Mouse (Mus musculus): Measurements from ENCODE around the gene Uqcc1. TPM values are rescaled to one million over a fixed set of nuclear protein-coding genes. Genes with fewer than 3 reads are reported as not detected.
"Not testable (repeated sequence)": the region's sequence is repeated elsewhere in the genome, so short reads cannot be mapped to it uniquely, and the experiment has no call there.

Gene Uqcc1
- total RNA-seq, 2 experiments from 2014 or later: 186 to 221 TPM

DNA sequence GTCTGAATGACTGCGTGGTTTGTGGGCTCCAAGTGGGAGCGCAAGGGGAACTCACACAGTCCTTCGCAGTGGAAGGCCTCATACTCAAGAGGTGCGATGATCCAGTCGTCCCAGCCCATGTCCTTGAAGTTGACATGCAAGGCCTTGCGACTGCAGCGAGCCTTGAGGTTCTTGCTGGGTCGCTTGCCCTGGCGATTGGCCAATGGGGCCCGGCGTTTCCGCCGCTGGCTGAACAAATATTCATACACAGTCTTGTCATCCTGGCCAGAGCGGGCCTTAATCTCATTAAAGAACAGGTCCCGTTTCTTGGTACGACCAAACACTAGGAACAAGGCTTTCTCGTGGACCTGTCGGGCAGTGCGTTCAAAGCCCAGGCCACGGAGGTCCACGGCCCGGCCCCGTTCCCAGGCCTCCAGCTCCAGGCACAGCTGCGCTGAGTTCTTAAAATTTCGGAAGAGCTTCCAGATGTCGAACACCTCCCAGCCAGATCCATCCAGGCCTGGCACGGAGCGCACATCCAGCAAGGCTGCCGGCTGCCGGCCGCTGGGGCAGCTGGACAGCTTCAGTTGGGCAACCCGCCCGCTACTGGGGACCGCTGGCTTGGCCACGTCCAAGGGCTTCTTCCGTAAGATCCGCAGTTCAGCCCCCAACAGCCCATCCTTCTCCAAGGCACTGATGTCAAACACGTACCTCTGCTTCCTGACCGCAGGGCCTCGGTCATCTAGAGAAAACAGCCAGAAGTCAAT is 11.8 kb upstream of the Uqcc1 start:
- intact Hi-C loops (cut with DNase I): loop anchor here (10.0 kb wide), 1 partner anchor 247 kb away; the partner anchor contains the start of gene Trpc4ap
- DNase-seq: peak; percentile 51 to 55

DNA sequence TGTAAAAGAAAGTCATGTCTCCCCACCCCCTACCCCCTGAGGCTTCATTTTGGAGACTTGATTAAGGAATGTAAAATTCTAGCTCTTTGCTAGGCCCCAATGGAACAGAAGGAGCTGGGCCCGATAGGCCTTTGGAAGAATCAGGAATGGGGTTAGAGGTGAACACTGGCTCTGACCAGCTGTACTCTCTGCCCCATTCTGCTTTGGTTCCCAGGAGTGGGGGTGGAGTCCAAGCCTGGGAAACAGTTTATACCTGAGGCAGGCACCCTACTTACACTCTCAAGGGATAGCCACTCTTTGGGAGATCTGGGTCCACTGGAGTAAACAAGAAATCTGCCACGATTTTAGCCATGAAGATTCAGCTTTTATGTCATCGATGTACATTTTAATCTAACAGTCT is 10.6 kb upstream of the Uqcc1 start, which contains the start of gene Gm15557:
TSS of gene Gm15557 (plus strand) at position 48 of the 400 bp plus-strand sequence.
- no peak for DNase-seq
- intact Hi-C loops (cut with DNase I): loop anchor here (10.0 kb wide), 1 partner anchor 246 kb away; the partner anchor contains the start of gene Trpc4ap

DNA sequence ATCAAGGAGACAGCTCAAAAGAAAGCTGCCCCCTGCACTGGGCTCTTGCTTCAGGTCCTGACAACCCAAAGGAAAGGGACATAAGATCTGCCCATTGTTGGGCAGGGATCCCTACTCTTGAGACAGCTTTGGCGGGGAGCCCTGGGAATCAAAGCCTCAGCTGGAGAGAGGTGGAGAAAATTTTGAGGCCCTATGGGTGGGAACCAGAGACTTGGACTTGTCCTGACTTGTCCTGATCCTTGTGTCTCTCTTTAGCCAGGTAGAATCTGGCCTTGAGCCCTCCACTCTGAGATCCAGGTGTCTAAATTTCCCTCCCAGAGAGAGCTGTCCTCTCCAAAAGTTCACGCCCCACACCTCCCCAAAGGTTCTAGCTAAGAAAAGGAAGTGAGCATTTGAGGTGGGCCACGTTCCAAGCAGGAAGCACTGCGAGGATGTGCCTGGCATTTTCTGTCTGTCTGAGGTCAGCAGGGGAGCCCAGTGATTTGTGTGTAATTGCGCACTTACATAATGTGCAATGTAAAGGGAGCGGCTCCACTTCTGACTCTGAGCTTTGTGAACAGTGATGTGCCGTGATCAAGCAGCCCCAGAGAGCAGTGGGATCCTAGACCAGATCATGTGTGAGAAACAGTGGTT is 9.9 kb upstream of the Uqcc1 start:
- intact Hi-C loops (cut with DNase I): loop anchor here (10.0 kb wide), 1 partner anchor 245 kb away; the partner anchor contains the start of gene Trpc4ap

DNA sequence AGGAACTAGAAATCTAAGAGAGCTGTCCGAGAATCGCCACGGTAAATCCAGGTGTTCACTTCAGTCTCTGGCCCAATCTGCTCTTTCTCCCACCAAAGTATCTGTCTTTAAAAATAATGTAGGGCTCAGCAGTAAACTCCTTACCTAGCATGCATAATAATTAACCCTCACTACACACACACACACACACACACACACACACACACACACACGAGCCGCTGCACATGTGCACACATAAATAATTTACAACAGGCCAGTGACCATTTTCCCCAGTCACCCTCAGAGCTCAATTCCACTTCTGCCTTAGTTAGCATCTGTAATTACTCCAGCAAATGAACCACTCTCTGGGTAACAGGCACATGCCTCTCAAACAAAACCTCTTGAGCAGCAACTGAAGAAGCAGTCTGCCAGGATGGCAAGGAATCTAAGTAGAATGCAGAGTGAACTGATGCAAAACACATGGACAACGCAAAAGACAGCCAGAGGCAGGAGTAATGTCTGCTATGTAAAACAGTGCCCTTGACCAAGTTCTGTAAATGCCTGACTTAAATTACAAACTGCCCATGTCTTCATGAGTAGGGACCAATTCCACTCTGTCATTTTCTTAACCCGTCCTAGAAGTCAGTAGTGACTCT is 1.3 kb downstream of the Uqcc1 start:
- intact Hi-C loops (cut with DNase I): no loop called here
- no peak for DNase-seq

More for the DNA sequence above, 9.9 kb upstream of the Uqcc1 start:
- DNase-seq: no peak

DNA sequence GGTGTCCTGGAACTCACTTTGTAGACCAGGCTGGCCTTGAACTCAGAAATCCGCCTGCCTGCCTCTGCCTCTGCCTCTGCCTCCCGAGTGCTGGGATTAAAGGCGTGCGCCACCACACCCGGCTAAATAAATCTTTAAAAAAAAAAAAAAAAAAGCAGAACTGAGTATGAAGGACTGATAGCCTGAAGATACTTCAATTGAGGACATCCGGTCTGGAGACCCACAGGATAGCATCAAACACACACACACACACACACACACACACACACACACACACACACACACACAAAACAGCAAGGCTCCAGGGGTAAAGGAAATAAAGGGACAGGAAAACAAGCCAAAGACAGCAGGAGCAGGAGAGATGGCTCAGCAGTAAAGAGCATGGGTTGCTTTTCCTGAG is 4.9 kb downstream of the Uqcc1 start:
- intact Hi-C loops (cut with DNase I); DNase-seq: not testable (repeated sequence)

DNA sequence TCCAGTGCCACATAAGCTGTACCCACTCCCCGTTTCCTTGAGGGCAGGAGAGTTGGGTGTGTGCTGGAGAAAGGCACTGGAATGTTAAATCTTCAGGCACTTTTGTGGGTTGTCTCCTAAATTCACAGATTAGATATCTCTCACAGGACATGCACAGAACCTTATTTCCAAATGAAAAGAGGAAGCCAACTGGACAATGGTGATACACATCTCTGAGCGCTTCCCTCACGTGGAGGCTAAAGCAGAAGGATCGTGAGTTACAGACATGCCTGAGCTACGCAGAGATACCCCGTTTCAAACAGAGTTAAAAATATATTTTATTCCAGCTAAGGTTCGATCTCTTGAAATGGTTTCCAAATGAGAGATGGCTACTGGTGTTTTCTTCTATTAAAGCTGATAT is 7.0 kb downstream of the Uqcc1 start:
- DNase-seq: no peak
- intact Hi-C loops (cut with DNase I): no loop called here

DNA sequence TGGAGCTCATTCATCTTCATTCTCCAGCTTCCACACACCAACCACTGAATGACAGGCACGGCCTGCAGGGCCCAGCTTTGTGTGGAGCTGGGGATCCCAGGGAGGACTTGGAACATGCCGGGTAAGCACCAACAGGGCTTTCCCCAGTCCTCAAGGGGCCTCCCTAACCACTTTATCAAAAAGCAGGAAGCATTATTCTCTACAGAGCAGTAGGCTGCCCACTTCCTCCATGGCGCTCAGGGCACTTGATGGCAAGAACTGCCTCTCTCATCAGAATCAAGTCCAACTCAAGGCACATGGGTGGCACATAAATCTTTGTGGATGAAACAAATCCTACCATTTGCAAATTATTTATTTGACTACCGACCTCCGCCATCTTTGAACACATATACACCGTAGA is 15.4 kb downstream of the Uqcc1 start:
- intact Hi-C loops (cut with DNase I): no loop called here
- no peak for DNase-seq

DNA sequence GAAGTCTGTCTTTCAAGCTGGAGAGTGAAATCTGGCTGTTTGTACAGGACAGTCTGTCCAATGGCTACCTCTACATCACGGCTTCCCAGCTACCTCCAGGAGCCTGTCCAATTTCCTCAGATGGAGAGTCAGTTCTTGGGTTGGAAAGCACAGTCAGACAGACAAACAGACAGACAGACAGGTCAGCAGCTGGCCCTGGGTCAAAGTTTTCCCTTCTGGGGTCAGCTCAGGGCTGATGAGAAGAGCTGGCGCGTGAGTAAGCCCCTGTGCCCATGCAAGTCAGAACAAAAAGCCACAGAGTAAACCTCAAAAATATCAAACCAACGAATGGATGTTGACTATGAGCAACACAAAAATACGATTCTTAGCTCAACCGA is 26.5 kb downstream of the Uqcc1 start:
- no peak for DNase-seq
- intact Hi-C loops (cut with DNase I): no loop called here

DNA sequence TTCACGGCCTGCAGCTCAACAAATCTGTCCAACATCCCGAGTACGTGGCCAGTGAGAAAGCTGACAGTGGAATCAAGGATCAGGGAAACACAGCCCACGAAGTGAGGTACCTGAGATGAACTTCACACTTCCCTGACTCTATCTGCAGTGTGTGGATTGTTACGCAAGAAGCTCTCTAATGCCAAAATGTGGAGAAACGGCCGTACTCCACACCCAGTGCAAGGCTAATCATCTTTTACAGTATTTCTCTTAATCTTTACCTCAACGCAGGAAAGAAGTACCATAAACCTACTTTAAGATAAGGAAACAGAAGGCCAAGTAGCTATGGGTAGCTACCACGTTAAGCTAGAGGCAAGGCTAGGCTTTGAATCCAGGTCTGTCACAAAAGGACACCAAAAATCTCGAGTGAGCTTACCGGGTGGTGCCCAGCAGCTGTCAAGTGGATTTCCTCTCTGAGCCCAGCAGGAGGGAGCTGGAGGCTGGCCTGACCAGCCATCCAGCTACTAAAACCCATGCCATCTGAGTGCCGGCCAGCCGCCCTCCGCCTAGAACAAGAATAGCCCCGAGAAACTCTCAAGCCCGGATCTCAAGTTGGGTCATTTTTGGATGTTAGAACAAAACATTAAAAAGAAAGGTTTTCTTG is 27.0 kb downstream of the Uqcc1 start:
- peak; percentile 24 to 37 for DNase-seq
- intact Hi-C loops (cut with DNase I): no loop called here

DNA sequence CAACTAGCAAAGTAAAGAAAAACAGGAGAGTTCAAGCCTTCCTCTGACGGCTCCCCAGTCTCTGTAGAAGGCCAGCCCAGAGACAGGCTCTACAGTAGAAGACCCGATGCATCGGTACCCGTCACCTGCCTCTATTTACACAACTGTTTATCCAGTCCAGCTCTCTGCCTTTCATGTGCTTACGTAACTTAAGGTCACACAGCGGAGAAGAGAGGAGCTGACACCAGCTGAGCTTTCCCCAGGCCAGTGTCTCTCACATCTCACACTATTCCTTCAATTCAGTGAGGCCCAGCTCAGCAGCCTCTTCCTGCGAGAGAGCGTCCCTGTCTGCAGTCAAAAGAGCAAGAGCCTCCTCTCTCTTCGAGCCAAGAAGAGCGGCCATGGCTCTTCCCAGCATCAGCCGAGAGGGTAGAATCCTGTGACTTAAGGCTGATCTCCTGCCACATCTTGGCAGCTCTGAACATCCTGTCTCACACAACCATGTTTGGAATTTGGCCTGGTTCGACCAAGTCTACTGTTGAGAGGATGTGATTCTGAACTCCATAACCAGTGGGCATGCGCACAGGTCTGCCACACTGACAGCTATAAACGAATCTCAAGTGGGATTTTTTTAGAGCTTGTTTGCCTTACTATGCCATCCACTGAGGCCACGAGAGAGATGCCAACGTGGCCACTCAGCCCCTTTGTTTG is 34.9 kb downstream of the Uqcc1 start:
- intact Hi-C loops (cut with DNase I): no loop called here

DNA sequence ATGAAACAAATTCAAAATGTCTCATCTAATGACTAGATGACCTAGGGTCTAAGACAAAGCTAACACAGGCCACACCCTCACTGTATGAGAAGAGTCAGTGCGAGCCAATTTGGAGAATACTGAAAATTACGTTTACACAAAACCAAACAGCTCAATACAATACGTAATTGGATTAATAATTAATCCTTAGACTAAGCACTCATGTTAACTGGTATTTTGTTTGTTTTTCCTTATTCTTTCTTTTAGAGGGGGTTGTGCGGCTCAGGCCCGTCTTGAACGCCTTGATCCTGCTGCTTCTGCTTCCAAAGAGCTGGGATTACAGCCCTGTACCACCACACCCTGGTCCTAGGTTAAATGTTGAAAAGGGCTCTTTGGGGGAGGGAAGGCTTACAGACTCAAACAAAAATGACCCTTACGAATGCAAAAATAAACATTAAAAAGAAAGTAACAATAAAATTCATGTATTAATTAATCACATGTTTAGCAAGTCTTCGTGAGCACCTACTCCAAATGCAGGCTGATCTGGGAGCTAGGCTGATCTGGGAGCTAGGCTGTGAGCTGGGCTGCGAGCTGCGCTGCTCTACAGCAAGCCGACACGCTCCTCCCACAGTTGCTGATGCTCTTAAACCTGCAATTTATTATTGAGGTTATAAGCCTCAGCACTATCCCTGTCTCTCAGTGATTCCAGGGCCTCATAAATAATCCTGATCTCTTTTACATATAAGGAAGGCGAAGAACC is 35.6 kb downstream of the Uqcc1 start:
- DNase-seq: no peak
- intact Hi-C loops (cut with DNase I): no loop called here

More for the DNA sequence above, 34.9 kb downstream of the Uqcc1 start:
- DNase-seq: no peak

DNA sequence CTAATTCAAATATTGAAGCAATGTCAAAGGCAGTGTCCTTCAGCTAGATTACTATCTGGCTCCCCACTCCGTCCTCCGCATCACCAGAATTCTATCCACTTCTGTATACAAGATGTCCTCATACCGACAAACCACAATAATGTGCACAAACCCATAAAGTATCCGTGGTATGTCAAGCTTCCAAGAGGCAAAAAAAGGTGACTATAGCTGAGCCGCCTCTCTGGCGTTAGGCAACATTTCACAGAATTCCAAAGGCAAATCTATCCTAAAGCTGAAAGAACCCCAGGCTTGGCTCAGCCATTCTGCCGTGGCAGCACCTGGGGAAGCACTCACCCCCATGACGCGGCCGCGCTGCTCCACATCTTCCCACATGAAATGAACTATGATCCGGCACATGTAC is 43.3 kb downstream of the Uqcc1 start:
- DNase-seq: no peak
- intact Hi-C loops (cut with DNase I): no loop called here

DNA sequence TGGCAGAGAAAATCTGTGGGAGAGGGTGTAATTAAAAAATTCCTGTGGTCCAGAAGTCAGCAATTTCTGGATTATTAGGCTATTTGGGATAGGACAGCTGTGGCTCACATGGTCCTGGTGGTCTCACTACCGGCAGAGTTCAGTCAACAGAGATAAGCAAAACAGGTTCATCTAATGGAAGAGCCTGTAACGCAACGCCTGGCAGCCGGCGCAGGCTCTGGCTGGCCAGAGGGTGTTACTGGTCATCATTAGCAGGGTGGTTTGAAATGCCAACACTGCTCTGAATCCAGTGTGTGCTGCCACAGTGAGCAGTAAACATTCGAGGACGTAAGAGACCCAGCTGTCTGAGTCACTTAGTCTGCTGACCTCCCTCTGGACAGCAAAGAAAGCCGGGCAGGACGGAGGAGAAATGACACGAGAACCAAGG is 44.8 kb downstream of the Uqcc1 start:
- no peak for DNase-seq
- intact Hi-C loops (cut with DNase I): no loop called here

DNA sequence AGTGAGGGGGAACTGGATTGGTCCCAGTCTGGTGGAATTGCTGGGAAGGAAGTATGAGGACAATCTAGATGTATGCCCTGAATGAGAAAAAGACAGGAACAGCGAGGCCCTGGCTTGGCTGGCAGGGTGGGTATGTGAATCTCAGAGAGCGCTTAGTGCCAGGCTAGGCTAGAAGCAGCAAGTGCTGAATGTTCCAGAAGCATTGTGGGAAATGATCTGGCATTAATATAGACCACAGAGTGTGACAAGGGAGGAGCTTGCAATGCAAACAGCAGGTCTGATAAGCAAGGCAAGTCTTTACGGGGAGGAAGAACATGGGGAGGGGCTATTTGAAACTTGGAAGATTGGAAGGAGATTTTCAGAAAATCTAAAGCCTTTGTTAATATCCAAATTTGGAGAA is 48.0 kb downstream of the Uqcc1 start:
- intact Hi-C loops (cut with DNase I): no loop called here

DNA sequence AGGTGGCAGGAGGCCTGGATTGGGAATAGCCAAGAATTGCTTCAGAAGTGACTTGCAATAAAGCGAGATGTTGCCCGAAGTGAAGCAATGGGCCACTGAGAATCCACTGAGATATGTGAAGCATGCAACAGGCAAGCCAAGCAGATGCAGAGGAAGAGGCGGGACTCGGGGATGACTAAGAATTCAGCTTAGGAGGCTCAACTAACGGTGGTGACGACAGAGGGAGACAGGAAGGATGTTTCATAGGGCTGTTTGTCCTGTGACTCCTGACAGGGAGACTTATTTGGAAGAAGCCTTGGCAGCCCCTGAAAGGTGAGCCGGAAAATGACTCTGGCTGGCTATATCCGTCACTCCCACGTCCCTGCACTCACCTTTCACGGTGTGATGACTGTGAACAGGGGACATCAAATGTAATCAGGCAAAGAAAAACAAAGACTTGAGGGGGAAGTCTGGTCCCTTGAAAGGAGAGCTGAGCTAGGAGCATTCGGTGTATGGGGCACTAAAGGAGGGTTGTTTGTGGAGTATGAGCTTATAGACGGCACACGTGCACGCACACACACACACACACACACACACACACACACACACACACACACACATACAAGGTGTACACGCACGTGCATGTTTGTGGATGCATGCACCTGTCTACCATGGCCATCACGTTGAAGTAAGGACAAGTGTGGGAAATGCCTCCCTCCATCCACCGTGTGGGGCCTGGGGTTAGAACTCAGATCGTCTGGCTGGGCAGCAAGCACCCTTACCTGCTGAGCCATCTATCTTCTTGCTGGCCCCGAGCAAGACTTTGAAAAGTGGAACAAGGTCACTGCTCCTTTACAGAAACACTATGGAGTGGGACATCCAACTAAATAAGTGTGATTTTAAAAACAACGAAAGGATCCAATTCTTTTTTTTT is 50.9 kb downstream of the Uqcc1 start:
- intact Hi-C loops (cut with DNase I): no loop called here
- no peak for DNase-seq

More for the DNA sequence above, 48.0 kb downstream of the Uqcc1 start:
- DNase-seq: no peak

DNA sequence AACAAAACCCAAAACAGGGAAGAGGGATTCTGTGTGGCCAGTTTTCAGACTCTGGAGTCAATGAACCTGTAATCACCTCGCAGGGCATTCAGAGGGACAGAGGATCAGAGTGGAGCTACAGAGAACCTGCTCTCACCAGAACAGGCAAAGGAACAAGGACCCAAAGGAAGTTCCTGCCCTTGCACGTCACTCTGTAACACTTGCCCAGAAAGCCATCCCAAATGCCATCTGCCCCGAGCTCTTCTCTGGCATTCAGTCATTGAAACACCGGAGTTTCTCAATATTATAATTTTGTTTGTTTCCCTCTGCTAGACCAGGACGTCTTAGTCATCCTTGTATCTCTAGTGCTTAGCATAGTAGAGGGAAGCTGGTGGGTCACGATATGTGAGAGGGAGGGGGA is 56.5 kb downstream of the Uqcc1 start:
- no peak for DNase-seq
- intact Hi-C loops (cut with DNase I): no loop called here

DNA sequence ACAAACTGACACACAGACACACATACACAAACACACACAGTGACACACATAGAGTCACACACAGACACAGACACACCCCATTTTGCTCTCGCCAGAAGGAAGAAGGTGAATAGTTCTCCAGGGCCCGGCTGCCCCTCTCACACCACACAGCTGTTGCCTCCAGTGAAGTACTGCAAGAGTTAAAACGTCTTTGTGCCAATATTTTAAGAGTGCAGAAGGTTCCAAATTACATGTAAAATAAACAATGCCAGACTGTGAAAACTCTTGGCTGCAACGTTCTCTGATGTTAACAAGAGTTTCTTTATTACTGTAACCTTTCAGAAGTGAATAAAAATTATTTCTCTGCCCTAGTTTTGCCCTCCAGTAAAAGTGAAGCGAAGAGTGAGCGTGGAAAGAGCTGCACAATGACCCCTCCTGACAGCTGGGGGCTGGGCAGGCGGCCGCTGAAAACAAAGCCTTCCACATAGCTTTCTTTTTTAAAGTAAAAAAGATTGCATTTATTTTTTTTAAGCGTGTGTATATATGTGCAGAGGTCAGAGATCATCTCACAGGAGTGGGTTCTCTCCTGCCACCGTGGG is 57.1 kb downstream of the Uqcc1 start:
- DNase-seq: no peak
- intact Hi-C loops (cut with DNase I): no loop called here

DNA sequence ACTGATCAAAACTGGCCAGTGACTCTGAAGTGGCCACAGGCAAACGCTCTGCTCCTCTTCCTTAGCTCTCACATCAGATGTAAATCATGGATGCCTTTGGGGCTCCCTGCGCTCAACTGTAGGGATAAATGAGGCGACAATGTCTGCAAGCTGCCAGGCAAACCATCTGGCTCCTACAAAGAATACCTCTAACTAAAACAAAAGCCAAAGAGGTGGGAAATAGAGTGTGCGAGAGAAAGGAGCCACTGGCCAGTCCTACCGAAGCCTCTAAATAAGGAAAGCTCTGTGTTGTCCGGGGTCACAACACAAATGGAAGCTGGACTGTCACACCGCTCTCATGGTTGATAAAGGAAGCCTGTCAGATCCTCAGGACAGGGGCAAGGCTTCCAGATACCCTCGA is 57.6 kb downstream of the Uqcc1 start:
- DNase-seq: no peak
- intact Hi-C loops (cut with DNase I): no loop called here

Data from heart, postnatal 14 days (tissue).